Mouse (Mus musculus) CD4-positive, CD25-positive, alpha-beta regulatory T cell, adult 2 months (primary cell): ENCODE measurements around the gene Phf19.

Experiments
- DNase-seq: peaks from one replicate; pipeline ENCODE4 v3.0.0-alpha.2; 2012; ENCODE audit warnings: low read depth, low spot score

The Phf19 gene

DNA sequence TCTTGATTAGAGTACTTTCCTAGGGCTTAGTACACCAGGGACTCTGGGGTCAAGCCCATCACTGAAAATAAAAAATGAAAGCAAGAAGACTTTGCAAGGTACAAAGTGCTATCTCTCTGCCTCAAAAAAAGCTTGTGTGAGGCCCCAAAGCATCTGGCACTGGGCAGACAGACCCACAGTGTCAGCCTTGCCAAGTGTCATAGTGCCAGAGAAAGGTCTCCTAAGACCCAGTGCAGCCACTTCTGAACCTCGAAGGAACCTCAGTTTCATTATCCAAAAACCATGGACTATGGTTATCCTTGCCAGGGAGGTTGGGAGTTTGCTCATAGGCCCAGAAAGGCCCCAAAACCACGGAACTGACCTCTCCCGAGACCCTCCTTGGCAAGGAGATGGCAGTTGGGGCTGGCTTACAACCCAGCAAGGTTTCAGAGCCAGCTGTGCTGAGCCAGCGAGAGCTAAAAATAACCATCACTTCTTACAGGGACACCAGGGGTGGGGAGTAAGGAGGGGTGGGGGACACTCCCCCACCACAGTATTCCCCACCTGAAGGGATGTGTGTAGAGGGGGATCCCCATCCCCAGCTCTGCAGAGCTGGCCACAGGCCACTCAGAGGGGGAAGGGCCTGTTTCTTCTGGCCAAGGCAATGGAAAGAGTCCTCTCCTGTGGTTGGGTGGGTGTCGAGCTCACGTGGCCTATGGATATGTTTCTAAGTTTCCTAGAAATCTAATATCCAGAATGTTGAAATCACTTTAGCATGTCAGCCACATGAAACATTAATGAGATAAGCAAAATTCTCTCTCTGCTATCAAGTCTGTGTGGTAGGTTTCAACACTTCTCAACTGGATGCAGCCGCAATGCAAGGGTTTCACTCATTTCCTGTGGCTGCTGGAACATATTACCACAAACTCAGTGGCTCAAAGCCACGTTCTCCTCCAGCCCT, 24.7 kb upstream of the Phf19 start:
- peak; percentile 62 for DNase-seq

DNA sequence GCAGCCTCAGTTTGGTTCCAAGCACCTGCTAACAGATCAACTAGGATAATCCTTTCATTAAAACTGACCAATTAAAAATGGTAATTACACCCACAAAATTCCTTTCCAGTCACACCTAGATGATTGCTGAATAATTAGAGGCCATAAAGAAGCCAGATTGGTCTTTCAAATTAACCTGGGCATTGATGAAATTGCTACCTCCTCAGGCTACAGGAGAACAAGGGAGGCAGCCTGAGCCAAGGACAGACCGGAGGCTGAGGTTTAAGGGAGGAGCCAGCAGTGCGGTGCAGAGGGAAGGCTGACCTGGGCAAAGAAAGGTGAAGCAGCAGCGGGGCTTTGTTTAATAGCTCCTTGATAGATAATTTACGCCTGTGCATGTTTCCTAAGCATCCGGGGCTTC, 23.6 kb upstream of the Phf19 start:
- peak; percentile 40 for DNase-seq

DNA sequence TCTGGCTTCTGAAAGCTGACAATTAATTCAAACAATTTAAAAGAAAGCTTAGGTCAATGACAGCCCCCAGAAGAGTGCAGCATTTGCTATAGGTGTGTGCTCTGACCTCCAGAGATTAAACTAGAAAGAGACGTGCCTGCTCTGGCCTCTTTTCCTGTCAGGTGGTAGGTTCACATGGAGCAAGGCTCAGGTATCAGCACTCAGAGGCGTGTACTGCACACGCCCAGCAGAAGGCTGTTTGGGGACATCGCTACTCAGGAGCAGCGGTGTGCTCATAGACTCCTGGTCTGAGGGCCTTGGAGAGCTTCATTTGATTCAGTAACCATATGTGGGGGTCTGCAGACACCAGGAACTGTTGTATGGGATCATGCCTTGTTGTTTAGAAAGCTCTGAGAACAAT, 13.5 kb upstream of the Phf19 start:
- no peak for DNase-seq

DNA sequence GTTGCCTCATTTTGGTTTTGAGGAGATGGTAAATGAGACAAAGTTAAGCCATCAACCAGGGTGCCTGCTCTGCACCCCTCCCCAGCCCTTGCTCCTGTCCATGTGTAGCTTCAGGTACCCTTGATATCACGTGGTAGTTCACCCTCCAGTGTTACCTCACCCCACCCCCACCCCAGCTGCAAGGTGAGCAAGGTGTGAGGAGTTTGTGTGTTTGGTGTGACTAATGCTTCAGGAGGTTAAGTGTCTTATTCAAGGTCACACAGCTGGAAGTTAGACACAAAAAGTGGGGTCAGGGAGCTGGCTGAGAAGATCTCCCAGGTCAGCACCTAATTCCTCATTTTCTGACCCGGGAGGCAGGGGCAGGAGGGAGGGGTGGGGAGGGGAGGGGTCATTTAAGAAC, 8.9 kb upstream of the Phf19 start:
- no peak for DNase-seq

DNA sequence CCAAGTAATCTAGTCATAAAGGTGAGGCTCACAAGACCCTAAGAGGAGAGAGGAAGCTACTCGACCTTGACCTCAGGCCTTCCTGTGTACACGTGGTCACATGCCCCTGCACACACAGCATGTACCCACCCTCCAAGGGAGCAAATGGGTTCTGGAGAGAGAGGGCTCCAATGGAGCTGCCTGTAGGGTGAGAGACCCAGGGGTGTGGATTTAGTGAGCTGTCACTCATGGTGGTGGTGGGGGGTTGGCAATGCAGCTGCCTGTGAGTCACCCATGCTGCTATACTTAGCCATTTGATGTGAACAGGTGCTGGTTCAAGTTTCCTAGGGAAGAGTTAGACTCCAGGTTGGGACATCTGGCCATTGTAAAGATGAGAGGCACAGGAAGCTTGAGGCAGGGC, 6.3 kb upstream of the Phf19 start:
- no peak for DNase-seq

DNA sequence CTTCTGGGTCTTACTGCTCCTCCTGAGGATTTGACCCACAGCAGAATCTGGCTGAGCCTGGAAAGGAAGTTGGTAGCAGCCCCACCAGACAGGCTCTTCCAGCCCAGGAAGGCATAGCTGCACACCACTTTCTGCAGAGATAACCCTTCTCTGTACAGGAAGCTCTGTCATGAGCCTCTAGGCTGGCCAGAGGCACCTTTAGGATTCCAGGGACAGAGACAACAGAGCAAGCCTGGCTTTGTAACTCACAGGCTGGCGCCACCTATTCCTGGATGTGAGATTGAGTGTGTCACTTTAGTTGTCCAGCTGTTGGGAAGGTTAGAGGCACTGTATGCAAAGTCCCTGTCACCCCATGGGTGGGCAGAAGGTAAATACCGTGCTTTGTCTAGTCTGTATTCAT, 1.3 kb upstream of the Phf19 start:
- DNase-seq, result no peak

DNA sequence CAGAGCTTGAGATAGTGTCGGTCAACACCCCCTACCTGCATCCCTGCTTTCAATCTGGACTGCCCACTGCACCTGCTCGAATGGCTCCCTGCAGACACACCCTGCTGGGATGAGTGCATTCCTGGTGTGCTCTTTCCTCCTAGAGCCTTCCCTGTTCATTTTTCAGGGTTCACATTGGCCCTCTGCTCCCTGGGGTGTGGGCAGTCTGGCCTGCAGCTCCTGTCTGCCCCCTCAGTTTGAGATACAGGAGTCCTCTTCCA, 927 bp upstream of the Phf19 start:
- DNase-seq, result no peak

DNA sequence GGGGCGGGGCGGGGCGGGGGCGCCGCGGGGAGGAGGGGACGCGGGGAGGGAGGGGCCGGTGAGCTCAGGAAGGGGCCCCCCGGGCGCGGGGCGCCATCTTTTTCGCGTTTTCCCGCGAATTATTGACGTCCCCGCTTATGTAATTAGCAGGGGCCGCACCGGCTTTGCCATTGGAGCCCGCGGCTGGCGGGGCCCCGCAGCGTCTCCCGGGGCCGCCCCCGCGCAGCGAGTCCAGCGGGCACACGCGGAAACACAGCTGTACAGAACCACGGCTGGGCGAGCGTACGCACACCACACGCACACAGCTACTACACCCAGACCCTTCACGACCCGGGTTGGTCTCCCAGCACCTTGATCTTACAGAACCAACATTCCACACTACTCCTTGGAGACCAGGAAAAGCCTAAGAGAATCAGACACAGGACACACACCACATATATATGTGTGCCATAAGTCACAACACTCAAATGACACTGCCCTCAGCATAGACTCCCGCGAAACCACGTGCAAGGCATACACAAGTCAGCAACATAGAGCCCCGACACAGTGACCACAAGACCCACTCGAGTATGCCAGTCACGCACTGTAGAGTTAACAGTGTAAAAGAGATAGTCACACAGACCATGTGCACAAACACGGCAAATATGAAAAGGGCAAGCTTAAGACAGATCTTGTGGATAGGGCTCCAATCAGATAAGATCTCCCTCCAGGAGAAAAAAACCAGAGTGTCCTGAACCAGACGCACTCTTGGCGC, 420 bp upstream of the Phf19 start:
- DNase-seq, result peak; percentile 75

DNA sequence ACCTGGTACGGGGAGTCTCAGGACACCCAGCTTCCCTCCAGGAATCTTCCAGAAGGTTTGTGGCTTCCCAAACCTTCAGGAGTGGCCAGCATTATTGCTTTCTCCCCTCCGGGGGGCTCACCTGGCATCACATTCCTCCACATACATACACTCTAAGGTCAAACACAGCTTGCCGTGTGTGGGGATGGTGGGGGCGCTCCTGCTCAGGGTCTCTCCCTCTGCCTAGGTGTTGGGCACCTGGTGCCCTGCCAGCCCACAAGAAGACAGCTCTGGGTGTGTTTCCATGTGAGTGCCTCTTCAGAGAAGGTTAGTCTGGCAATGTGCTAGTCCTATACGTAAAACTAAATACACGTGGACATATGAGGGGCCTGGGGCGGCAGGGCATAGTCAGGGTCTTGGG, 1.2 kb downstream of the Phf19 start:
- DNase-seq, result peak; percentile 20

DNA sequence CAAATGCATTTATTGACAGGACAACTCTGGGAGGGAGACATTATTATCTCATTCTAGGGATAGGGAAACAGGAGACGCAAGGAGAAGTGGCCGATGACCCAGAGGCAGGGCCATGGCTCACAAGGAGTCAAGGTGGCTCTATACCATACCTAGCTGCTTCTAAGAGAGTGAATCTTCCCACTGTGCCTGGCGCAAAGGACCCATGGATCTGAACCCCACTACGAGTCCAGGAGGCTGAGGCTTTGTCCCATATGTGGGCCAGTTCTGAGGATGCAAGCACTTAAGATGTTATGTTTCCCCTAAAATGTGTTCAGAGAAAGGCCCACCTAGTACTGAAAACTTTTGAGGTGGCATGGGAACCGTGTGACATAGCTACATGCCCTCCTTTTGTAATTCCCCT, 2.0 kb downstream of the Phf19 start:
- no peak for DNase-seq

DNA sequence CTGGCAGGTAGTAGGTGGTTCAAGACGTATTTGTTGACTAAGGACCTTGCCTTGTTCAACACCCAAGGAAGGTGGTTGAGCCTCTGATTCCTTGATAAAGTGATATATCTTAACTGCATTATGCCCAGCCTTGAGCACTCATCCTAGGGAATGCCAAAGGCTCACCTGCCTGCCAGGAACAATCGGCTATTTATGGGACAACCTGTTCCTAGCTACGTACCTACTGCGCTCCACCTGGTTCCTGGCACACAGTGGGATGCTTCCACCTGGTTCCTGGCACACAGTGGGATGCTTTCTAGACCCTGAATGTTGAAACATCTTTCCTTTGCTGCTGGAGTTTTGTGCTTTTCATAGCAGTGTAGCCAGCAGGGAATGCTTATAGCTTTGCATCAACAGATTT, 4.1 kb downstream of the Phf19 start:
- no peak for DNase-seq

DNA sequence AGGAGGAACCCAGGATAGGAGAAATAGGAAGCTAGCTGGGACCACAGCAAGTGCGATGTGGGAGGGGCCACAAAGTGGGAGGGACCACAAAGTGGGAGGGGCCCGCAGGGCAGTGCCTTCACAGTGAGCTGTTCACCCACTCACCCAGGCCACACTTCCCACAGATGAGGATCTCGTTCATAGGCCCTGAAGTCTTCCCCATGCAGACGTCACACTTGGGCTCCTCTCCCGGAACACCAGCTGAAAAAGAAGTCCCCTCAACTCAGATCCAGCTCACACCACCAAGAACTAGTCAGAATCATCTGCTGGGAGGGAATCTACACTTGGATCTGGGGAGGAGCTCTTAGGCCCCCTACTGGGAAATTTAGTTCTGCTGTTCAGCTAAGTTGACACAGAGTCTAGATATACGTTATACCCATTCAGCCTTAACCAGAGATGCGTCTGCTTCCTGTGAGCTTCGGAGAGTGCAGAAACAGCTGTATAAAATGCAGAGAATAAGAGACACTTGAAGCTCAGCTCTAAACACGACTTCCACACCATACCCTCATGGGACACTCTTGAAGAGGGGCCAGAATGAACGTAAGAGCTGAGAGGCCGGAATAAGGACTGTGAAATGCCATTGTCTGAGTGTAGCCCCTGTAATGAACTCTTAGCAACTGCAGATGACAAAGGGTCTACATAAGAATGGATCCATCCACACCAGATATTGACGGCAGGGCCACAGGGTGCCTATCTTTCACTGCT, 6.8 kb downstream of the Phf19 start:
- peak; percentile 69 for DNase-seq

DNA sequence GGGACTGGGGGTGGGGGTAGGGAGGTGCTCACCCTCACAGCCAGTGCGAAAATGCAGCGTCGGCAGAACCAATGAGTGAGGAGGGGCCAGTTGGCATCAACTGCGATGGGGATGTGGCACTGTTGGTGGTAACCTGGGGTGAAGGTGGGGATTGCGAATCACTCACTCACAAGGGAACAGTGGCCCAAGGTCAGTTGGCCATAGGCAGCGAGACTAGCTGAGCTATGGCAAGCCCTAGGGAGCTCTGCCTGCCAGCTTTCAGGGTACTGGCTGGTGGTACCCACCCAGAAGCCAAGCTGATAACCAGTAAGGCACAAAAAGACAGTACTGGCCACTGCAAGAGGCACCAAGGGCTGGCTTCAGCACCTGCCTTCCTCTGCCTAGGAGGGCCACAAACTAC, 7.4 kb downstream of the Phf19 start:
- DNase-seq, result no peak

DNA sequence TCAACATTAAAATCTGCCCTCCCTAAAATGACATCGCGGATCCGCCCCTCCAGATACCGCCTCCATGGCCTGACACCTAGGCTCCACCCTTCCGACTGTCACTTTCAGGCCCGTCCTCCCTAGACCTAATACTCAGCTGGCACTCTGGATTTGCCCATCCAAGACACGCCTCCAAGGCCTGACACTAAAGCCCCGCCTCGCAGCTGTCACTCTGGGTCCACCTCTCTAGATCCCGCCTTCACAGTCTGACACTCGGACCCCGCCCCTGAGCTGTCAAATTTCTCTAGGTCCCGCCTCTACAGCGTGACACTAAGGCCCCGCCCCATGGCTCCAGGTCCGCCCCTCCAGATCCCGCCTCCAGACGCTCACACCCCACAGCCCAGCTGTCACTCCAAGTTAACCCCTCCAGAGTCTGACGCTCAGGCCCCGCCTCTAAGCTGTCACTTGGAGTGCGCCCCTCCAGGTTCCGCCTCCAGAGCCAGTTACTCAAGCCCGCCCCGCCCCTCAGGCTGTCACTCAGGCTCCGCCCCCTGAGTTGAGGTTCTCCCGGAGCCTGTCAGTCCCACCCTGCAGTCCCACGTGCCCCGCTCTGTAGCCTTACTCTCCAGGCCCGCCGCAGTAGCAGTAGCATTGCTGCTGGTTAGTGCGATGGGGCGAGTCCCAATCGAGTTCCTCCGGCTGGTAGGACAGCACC, 8.8 kb downstream of the Phf19 start:
- peak; percentile 96 for DNase-seq

DNA sequence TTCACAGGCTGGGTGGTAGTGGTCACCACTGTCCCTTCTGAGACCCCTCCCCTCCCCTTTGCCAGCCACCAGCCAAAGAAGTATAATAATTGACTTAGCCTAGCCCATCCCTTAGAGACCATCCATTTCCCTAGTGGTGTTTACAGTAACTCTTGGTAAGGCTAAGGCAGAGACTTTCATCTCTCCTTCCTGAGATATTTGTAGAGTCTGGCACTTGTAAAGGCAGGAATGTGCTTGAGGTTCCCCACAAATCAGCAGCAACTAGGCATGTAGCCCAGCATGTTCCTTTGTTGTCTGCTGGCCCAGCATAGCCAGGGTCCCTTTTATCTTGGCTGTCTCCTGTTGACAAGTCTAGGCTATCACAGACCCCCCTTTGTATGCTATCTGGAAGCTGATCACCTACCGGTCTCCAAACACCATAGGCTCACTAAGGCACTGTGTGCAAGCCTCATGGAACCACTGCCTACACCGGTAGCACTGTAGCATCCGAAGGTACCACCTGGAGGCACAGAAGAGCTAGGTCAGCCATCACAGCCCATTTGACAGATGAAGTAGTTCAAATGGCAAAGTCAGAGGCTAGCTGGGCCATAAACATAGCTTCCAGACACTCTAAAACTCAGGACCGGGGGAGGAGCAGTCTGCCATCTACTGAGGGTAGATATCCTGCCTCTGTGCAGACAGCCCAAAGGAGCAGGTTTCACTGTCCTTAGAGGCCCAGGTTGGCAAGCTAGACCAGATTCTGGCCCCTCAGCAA, 10.0 kb downstream of the Phf19 start:
- DNase-seq, result peak; percentile 17

DNA sequence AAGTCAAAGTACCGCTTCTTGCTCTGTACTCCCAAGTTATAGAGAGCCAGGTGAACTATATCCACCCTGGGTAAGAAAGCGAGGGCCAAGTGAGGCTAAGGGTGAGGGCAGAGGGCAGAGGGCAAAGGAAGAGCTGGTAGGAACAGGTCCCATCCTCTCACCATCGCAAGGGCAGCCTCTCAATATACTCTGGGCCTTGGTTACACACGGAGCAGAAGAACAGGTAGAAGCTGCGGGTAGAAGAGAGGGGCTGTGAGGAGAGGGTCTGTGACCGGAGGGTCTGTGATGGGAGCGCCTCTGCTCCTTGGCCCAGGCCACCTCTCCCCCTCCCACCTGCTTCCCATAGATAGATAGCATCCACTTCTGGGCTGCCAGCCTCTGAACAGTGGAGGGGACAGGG, 10.6 kb downstream of the Phf19 start:
- no peak for DNase-seq

DNA sequence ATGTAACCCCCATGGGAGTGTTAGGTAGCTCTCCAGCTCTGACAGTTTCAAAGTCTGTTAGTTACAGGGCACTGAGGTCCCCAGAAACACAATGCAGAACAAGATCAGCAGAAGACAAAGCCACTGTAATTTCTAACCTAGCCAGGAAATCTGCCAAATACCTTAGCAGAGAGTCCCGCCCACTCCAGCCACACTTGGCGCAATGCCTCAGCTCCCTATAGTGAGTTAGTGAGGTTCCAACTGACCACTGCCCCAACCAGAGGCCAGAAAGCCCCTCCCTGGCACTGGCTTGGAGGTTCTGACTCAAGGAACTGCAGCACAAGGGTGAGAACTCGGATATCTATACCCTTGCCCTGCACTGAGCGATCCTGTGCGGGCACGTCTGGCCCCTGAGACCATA, 11.1 kb downstream of the Phf19 start:
- DNase-seq, result no peak

DNA sequence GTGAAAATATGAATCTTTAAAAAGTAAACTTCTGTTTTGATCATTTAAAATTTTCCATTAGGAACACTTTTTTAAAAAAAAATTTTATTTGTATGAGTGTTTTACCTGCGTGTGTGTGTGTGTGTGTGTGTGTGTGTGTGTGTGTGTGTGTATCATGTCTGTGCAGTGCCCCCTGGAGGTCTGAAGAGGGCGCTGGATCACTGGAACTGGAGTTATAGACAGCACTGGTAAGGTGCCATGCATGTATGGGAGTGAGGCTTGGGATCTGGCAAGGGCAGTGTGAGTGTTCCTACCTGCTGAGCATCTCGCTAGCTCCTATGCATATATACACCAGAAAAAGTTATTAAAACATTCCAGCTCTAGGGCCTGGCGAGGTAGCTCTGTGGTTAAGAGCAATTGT, 12.1 kb downstream of the Phf19 start:
- DNase-seq, result no peak

DNA sequence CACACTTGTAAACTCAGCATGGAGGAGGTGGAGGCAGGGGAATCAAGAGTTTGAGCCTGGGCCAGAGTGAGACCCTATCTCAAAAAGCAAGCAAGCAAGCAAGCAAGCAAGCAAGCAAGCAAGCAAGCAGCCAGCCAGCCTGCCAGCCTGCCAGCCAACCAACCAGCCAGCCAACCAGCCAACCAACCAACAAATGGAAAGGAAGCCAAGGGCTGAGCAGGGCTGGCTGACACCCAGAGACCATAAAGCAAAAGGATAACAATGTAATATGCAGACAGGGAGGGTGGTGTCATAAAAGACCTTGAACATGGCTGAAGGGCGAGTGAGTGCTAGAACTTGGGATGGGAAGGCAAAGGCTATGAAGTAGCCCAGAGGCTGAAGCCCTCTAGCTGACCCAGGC, 13.4 kb downstream of the Phf19 start:
- no peak for DNase-seq

DNA sequence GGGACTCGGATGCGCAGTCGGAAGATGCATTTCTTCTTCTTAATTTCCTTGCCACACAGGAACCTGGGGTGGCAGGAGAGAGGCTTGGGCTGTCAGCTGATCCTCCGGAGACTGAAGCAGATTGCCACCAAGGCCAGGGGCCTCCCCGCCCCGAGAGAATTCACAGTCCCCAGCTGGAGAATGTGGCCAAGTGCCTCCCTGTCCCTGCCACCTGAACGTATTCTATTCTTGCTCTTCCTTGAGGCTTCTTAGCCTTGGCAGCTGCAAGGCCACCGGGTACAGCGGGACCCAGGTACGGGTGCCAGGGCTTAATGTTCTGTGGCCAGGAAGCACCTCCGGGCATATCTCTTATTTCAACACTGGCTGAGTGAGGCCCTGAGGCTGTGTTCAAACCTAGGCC, 14.1 kb downstream of the Phf19 start:
- DNase-seq, result no peak

DNA sequence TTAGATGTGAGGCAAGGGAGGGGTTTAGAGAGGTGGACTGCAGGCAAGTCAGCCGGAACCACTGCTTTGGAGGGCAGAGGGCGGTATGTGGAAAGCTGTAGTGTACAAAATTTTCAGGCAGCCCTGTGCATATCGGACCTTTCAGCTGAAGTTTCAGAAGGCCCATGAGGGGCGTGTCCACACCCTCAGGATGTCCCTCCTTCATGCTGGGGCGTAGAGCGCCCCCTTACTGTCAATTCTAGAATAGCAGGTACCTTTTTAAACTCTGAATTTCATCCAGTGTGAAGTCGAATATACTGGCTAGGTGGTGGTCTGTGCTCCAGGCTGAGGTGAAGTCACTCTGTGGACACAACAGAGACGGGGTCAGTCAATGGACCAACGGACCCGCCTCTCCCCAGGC, 16.0 kb downstream of the Phf19 start:
- peak; percentile 67 for DNase-seq
